Mouse (Mus musculus) stomach, postnatal 0 days (tissue): ENCODE measurements around the gene Olfr1419.

Experiments
- CTCF ChIP-seq: IDR thresholded peaks from 2 replicates; pipeline ENCODE4 v1.5.1; 2016; ENCODE audit warnings: antibody characterized with exemption, low read depth, mild to moderate bottlenecking, moderate library complexity
- EP300 ChIP-seq: optimal IDR thresholded peaks from 2 replicates; pipeline ENCODE3; 2016; ENCODE audit warnings: antibody characterized with exemption

DNA sequence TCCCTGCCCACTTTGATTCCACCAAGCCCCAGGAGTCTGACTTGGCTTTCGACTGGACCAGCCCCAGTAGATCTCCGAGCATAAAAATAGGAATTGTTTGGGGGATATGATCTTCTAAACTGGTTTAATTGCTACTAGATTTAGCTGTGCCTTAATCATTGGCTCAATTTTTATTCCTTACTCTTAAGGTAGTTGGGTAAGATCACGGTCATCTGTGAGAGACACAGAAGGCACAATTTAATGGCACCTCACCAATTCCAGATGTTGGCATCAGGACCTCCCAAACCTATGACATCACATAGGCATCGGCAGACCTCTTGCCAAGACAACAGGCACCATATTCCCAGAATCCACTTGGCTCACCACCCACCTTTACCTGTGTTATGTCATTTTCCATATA lies 35.8 kb downstream of the Olfr1419 start, which contains the start of gene Olfr1417:
- TF ChIP-seq EP300, result no peak
- TF ChIP-seq CTCF, result no peak
